Mouse (Mus musculus) heart, adult 8-10 months (tissue): ENCODE data around the gene Ppp4r3b. TPM values are rescaled to one million over a fixed set of nuclear protein-coding genes. Genes with fewer than 3 reads are reported as not detected.

Source experiments
- DNase-seq: peaks from one replicate; pipeline ENCODE4 v3.0.0; 2022; ENCODE audit warnings: low spot score
- total RNA-seq, 4 experiments: library from RNA; stranded (reverse); gene quantifications; 2 replicates each; pipeline ENCODE4 v1.2.4; 2022

Gene Ppp4r3b
- total RNA-seq, 4 experiments from 2014 or later = 29.6 to 34.9 (median 34.0) TPM

DNA sequence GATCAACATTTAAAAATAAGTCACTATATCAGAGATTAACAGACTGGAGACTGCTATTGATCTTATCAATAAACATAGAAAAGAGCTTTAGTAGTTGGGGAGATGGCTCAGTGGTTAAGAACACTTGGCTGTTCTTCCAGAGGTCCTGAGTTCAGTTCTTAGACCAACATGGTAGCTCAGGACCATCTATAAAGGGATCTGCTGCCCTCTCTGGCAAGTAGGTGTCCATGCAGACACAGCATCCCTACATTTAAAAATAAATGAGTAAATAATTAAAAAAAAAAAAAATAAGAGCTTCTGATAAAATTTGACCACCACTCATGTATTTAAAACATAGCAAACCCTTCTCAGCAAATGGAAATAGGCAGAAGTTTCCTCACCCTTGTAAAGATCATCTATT, 65.4 kb downstream of the Ppp4r3b start:
- no peak for DNase-seq

- no peak for DNase-seq
These were observed 65.9 kb downstream of the Ppp4r3b start for GRCm38 (mm10) chr11:29238551-29238950.

DNA sequence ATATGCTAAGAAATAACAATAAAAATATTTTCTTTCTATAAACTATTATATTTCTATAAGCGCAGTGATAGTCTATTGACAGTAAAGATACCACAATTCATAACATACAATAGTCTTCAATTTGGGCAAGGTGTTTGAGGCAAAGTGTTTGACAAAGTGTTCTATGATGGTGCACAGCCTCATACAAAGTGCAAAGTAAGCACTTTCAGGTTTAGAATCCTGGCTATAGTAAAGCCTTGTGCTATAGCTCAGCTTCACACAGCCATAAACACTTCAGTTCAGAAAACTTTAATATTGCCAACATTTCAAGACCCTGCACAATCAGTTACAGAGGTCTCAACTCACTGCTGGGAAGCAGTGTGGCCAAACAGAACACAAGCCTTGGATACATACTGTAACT, 66.7 kb downstream of the Ppp4r3b start:
- DNase-seq = no peak

DNA sequence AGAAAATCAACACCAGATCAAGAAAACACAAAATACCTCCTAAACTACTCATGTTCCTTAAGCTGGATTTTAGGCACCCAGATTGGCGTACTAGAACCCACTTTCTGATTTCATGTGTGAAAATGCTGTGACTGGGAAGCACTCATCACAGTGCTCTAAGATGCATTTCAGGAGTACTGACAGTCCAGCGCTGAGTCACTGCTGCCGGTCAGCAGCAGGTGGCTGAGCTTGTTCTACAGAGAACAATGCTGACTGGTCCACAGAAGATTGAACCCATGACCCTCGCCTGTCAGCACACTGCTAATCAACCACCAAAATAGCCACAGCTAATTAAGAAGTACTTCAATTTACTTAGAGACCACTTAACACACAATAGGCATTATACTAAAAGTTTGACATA, 69.3 kb downstream of the Ppp4r3b start:
- no peak for DNase-seq

DNA sequence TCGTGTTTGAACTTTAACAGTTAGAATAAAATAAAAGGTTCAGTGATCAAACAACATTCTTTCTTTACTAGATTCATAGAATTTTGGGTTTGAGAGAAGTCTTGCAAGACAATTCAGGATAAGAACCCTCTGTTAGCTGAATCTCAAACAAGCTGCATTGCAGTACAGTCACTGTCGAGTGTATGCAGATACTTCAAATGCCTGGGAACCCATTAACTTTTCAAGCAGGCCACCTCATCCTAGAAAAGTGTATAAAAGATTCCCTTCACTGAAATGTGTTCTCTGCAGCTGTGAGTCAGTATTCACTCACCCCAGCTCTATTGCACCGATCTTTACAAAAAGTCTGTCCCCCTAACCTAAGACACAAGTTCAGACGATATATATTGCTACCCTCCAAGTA, 73.3 kb downstream of the Ppp4r3b start:
- no peak for DNase-seq

GRCm38 (mm10) chr11:29246883-29247650, 74.4 kb downstream of the Ppp4r3b start, which contains the start of gene Cfap36:
TSS of gene Cfap36 (minus strand) at chr11:29247409.
- DNase-seq = peak; percentile 91

GRCm38 (mm10) chr11:29247725-29248124, 75.0 kb downstream of the Ppp4r3b start:
- DNase-seq = no peak

DNA sequence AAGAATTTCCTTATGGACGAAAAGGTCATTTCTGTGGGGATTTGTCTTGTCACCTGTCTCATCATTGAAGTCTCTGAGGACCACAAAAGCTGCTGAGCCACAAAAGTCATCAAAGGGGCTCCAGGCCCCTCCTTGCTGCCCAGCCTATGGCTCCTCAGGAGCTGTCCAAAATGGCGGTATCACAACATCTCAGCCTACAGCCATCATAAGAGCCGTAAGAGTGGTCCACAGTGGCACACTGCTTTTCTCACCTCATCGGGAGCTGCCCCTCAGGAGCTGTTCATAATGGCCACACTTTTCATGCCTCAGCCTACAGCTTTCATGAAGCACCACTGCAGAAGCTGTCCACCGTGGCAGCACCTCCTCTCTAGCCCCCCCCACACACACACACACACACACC, 75.7 kb downstream of the Ppp4r3b start:
- no peak for DNase-seq

DNA sequence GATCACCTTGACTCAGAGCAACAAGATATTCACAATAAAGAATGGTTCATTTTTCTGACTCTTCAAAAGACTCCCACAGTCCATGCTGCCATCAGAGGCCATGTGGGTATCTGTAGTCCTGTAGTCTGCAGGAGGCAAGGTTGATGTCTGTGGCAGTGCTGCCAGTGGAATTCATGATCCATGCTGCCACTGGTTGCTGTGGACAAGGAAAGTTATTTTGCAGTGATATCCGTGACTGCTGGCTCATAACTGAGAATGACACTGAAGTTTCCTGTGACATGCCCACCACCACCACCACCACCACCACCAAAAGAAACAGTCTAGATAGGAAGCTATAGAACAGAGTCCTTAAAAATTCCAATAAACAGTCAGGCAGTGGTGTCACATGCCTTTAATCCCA, 82.0 kb downstream of the Ppp4r3b start:
- no peak for DNase-seq

DNA sequence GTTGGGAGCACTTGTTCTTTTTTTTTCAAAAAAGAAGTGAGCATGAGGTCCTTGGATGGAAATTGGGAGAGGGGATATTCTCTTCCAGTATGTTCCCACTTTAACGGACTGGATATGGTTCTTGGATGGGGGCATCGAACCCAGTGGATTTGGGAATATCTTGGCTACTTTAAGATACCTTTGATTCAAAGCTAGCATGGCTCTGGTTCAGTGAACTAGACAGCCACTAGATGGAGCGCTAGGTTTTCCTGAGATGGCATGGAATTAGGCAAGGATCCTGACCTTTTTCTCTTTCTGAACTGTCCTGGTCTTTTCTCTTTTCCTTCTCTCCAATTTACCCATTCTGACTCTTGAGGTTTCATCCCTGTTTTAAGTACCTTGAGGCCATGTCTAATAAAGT, 95.1 kb downstream of the Ppp4r3b start:
- DNase-seq = peak; percentile 32

Other genes starting within 250 kb of the Ppp4r3b start
- gene Pnpt1, start 42.1 kb upstream of the Ppp4r3b start, total RNA-seq = 10 to 100 TPM; 23.9 to 32.3 (median 25.6) TPM
- gene Cfap36, start 74.5 kb downstream of the Ppp4r3b start, total RNA-seq = 10 to 100 TPM; 15.5 to 21.7 (median 18.5) TPM
- 1 to 10 TPM; 5.4 to 8.0 (median 7.1) TPM for gene Ccdc88a, start 200.8 kb downstream of the Ppp4r3b start, total RNA-seq